Mouse (Mus musculus) CD4-positive, CD25-positive, alpha-beta regulatory T cell, adult 2 months (primary cell): ENCODE measurements around the gene Tie1.
"Not testable (repeated sequence)": the region's sequence is repeated elsewhere in the genome, so short reads cannot be mapped to it uniquely, and the experiment has no call there.

Source experiments
- DNase-seq: peaks from one replicate; pipeline ENCODE4 v3.0.0-alpha.2; 2012; ENCODE audit warnings: low read depth, low spot score

Gene Tie1

DNA sequence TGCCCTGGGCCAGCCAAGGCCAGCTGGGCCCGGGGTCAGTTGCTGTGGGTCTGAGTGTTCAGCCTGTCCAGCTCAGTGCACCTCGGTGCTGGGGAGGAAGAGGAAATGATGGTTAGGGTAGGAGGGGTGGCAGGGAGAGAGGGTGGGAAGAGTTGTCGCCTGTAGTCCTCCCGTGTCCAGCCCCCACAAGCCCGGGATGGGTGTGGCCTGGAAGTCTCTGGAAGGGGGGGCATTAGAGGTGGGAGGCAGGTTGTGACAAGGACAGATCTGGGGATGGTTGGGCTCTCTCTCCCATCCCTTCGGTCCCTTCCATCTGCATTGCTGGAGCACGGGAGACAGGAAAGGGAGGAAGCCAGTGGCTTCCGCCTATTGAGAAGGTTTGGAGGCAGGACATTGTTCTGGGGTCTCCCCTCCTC, at the start of gene Tie1:
TSS of gene Tie1 (minus strand) at position 345 of the 416 bp plus-strand sequence.
- DNase-seq = no peak

- DNase-seq = no peak
Measured at GRCm38 (mm10) chr4:118537801-118538200, 47.9 kb upstream of the Tie1 start.

- DNase-seq = no peak
Measured at GRCm38 (mm10) chr4:118535610-118536009, 45.7 kb upstream of the Tie1 start.

DNA sequence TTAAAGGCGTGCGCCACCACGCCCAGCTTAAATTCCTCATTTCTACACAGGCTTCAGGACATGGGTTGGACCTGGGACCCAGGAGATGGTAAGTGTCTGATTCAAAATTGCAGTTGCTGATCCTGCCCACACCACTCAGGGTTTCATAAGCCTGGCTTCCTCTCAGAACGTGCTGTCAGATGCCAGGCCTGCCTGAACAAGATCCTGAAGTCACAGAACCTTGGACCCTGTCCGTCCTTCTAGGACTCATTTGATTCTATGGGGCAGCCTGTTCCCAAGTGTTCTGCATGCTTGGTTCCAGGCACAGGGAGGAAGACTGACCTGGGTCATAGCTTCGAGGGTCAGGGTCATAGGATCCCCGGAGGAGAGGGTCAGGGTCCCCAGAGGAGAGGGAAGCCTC, 43.7 kb upstream of the Tie1 start:
- DNase-seq = no peak

DNA sequence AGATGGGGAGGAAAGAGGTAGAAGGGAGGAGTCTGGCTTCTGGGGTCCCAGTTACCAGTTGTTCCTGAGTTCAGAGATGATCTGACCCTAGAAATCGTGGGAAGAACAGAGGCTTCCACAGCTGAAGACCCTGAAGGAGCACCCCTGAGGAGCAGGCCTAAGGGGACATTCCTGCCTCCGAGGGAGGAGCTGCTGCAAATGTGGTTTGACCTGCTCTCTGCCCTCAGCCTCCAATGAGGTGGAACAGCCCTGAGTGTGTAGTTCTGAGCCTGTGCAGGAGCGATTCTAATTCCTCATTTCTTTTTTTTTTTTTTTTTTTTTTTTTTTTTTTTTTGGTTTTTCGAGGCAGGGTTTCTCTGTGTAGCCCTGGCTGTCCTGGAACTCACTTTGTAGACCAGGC, 43.3 kb upstream of the Tie1 start:
- DNase-seq = no peak

- DNase-seq = no peak
Measured at GRCm38 (mm10) chr4:118532663-118533062, 42.8 kb upstream of the Tie1 start.

GRCm38 (mm10) chr4:118527720-118528119, 37.9 kb upstream of the Tie1 start:
- DNase-seq = no peak

DNA sequence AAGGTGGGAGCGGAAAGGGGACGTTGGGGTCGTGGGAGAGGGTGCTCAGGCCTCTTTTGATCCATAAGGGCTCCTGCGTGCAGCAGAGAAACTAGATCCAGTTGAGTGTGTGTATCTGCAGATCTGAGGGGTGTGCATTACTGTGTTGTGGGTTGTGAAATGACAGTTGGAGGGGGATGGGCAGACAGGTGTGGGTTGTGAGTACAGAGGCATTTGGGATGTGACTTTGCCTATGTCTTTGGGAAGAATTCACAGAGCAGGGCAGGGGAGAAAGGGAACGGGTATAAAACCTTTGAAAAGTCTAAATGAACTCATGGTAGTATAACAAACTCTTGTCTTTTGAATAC, 37.4 kb upstream of the Tie1 start:
- no peak for DNase-seq

- no peak for DNase-seq
Measured at GRCm38 (mm10) chr4:118526408-118527334, 36.8 kb upstream of the Tie1 start, which contains the start of gene 2610528J11Rik. Gene 2610528J11Rik (plus strand): TSS chr4:118526999.

DNA sequence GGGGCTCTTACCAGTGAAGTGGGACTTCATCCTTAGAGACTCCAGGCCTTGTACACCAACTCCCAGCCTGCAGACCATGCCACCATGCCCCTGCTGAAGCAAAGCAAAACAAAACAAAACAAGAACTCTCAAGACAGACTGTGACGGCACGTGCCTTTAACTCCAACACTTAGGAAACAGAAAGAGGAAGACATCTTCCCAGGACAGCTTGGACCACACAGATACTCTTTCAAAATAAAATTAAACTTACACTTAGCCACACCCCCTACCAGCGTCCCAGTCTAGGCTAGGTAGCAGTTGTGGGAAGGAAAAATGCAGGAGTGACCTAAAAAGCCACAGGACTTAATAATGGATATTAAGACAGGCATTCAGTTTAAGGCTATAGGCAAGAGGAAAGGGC, 35.9 kb upstream of the Tie1 start:
- no peak for DNase-seq

- DNase-seq = no peak
Measured at GRCm38 (mm10) chr4:118523976-118524375, 34.1 kb upstream of the Tie1 start.

DNA sequence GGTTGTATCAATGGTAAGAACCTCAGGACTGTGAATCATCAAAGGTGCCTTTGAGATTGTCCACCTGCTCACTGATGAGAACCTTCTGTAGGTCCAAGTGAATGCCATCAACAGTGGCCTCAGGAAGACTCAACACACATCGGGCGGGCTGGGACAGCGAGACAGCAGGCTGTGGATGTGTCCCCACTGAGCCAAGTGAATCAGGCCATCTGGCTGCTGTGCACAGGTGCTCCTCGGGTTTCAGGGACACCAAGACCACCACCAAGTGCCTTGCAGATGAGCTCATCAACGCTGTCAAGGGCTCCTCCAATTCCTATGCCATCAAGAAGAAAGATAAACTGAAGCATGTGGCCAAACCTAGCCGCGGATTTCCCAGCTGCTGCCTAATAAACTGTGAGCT, 32.4 kb upstream of the Tie1 start:
- DNase-seq = no peak

- DNase-seq = no peak
Measured at GRCm38 (mm10) chr4:118518208-118518607, 28.3 kb upstream of the Tie1 start.

DNA sequence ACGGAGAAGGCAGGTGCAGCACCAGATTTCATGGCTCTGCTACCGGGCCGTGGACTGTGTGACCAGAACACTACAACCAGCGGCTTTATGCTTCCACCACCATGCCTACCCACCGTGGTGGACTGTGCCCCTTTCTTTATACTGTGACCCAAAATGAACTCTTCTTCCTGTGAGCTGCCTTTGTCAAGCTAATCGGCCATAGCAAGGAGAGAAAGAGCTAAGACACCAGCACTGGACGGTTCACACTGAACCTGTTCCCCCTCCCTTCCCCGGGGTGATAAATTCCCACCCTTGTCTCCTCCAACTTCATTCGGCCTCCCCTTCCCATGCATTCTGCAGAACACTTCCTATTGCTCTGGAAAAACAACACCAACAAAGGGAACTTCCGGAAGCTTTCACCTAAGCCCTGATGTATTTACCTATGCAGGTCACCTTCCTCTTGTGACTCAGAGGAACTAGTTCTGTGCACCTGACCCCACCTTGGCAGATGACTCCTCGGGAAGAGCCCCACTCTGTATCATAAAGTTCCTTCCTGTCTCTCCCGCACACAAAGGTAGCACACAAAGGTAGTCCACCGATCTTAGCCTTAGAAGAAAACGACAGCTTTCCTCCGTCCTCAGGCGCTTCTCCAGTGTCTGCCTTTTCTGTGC, 27.8 kb upstream of the Tie1 start:
- DNase-seq = no peak

GRCm38 (mm10) chr4:118516699-118517496, 27.0 kb upstream of the Tie1 start:
- no peak for DNase-seq

DNA sequence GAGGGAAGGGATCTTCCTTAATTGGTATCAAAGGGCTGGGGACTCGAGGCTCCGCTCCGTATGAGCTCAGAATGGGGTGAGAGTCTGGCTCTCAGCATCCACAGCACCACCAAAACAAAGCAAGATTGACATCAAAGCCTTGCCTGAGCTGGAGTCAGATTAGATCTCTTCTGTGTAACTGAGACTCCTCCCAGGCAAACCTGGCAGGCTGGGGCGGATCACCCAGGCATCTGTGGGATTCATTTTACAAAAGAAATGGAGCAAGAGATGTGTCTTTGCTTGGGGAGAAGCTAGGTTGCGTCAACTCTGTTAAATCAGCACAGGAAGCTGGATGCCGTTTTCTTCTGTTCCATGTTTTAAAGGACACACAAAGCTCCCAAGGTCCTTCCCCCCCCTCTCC, 19.2 kb upstream of the Tie1 start:
- DNase-seq = no peak

DNA sequence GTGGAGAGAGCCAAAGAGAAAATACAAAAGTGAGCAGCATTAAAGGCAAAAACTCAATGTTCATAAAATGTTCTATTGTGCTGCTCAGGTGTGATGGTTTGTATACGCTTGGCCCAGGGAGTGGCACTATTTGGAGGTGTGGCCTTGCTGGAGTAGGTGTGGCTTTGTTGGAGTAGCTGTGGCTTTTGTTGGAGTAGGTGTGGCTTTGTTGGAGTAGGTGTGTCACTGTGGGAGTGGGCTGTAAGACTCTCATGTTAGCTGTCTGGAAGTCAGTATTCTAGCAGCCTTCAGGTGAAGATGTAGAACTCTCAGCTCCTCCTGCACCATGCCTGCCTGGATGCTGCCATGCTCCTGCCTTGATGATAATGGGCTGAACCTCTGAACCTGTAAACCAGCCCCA, 17.3 kb upstream of the Tie1 start:
- DNase-seq = not testable (repeated sequence)

- no peak for DNase-seq
Measured at GRCm38 (mm10) chr4:118505551-118505950, 15.7 kb upstream of the Tie1 start.

DNA sequence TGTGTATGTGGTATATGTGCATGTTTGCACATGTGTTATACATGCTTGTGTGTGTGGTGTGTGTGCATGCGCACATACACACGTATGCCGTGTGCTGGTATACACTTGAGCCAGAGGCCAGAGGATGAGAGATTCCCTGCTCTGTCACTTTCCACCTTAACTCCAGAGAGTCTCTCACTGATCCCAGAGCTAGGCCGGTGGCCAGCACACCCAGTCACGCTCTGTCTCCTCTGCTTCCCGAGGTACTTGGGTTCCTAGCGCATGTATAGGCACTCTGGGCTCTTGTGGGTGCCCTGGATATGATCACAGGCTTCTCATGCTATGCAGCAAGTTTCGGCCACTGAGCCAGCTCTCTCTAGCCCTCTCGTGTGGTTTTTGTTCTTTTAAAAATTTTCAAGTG, 10.9 kb upstream of the Tie1 start:
- no peak for DNase-seq

DNA sequence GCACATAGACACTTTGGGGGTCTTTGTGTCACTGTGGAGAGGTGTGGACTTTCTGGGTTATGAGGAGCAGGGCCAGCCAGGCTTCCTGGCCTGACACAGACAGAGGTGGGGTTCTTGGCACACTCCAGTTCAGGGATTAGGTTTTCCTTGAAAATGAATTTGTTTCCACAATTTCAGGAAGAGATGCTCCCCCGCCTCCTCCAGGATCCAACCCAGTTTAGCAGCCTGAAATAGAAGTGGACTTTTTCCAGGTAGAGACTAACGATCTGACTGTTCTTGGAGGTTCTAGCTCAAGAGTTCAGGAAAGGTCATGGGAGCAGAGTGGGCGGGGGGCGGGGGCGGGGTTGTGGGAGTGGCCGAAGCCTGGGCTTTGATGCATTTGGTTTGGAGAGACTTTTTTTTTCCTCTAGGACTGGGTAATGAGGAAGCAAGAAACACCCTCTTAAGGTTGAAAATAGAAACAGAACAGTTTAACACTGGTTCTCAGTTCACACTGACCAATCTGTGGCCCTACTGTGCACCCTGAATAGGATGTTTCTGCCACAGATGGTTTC, 10.4 kb upstream of the Tie1 start:
- no peak for DNase-seq

GRCm38 (mm10) chr4:118490461-118490860, 600 bp upstream of the Tie1 start:
- DNase-seq = no peak
